8 mouse cellular contexts compared by ENCODE assay signal in the genomic region with DNA sequence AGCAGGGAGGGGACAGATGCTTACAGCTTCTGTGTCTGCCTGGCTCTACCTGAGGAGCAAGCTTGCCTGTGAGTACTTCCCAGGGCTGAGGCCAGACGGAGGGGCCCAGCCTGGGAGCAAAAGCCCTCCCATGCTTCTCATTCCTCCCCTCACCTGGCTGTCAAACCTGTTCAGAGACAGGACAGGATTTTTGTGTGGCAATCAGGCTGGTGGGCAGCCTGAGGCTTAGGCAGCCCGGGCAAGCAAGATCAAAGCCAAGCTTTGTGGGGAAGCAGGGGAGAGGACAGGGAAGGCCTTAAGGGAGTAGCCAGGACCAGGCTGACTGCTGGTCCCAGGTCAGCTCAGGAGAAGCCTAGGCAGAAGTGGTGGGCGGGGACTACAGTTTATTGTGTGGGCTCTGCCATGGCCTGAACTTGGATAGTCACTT. TPM values are rescaled to one million over a fixed set of nuclear protein-coding genes. Genes with fewer than 3 reads are reported as not detected.
DNase-seq lines count a peak whose midpoint lies in the region; ATAC-seq and TF ChIP-seq lines count a peak whose summit lies in the region.

No protein-coding gene starts in this region.

- H3K9me3 ChIP-seq in intestine, postnatal 0 days (ENCODE audit: control insufficient read depth) = no peaks in the 10 kb centered on the region

- 0 out of 2 replicates have a peak overlapping the region, but pooled peaks have one; percentile 9 for H3K4me3 ChIP-seq in left cerebral cortex, adult 2 months
- no peak overlapping the region for H3K4me3 ChIP-seq in embryonic fibroblast, embryonic 13.5 days (ENCODE audit: insufficient read depth, low read length)
- H3K4me3 ChIP-seq in intestine, postnatal 0 days (ENCODE audit: low read depth, low read length) = no peak overlapping the region
- no peak overlapping the region for H3K4me3 ChIP-seq in olfactory bulb, adult 2 months (ENCODE audit: insufficient read depth, low read depth, low read length)

- no peak for TF ChIP-seq CTCF in left cerebral cortex, adult 2 months (IDR thresholded peaks at IDR 0.05)
- no peak for TF ChIP-seq CTCF in embryonic fibroblast, embryonic 13.5 days (IDR thresholded peaks at IDR 0.05; ENCODE audit: borderline replicate concordance, insufficient read depth, low read length)
- TF ChIP-seq CTCF in intestine, postnatal 0 days (IDR thresholded peaks at IDR 0.05; ENCODE audit: low read depth) = no peak
- no peak for TF ChIP-seq CTCF in olfactory bulb, adult 2 months (IDR thresholded peaks at IDR 0.05; ENCODE audit: insufficient read depth, low read depth, low read length)

- H3K27me3 ChIP-seq in intestine, postnatal 0 days (replicated peaks; ENCODE audit: control insufficient read depth, insufficient read depth, low read length) = no peaks in the 10 kb centered on the region; the same call in 1 of the 2 replicates

- no peak for DNase-seq in left cerebral cortex, adult 2 months (ENCODE audit: extremely low spot score in 1 of 2, low spot score in 2 of 2)
- no peak for DNase-seq in left cerebral cortex, postnatal 14 days (ENCODE audit: low spot score in 2 of 2)
- DNase-seq in urinary bladder, postnatal 4 days (ENCODE audit: low spot score in 2 of 2) = no peak
- no peak for DNase-seq in adrenal gland, postnatal 14 days
- DNase-seq in frontal cortex, postnatal 10 days (ENCODE audit: low spot score in 2 of 2) = no peak

- peaks cover 18% of the 10 kb centered on the region for H3K4me1 ChIP-seq in embryonic fibroblast, embryonic 13.5 days (ENCODE audit: control insufficient read depth, insufficient read depth, low read length)
- no peaks in the 10 kb centered on the region for H3K4me1 ChIP-seq in intestine, postnatal 0 days (replicated peaks; ENCODE audit: control insufficient read depth, insufficient read depth, low read length)
- H3K4me1 ChIP-seq in olfactory bulb, adult 2 months (ENCODE audit: control insufficient read depth, insufficient read depth, low read length) = peaks cover 10% of the 10 kb centered on the region

- no peak for TF ChIP-seq POLR2A in embryonic fibroblast, embryonic 13.5 days (IDR thresholded peaks at IDR 0.05; ENCODE audit: low read depth, low read length)
- TF ChIP-seq POLR2A in olfactory bulb, adult 2 months (IDR thresholded peaks at IDR 0.05; ENCODE audit: insufficient read depth, low read depth, low read length) = no peak

- no peak for ATAC-seq in intestine, postnatal 0 days

- no peaks in the 10 kb centered on the region for H3K36me3 ChIP-seq in intestine, postnatal 0 days (ENCODE audit: control insufficient read depth, insufficient read depth)

- 43% methylated on average over 3 of the region's 3 CpGs for WGBS in intestine, postnatal 0 days
- 60% methylated on average over 3 of the region's 3 CpGs for WGBS in olfactory bulb, adult 2 months

- H3K4me2 ChIP-seq in intestine, postnatal 0 days (replicated peaks; ENCODE audit: low read depth) = no peak overlapping the region

- no peak overlapping the region for H3K9ac ChIP-seq in intestine, postnatal 0 days (ENCODE audit: low read depth, low read length)

- intact Hi-C loops in left cerebral cortex, adult 2 months (cut with DNase I) = no loop called here
- intact Hi-C loops in left cerebral cortex, postnatal 14 days (cut with DNase I) = no loop called here

- H3K27ac ChIP-seq in left cerebral cortex, adult 2 months = peak overlapping the region; percentile 88
- peak overlapping the region; percentile 89 for H3K27ac ChIP-seq in embryonic fibroblast, embryonic 13.5 days (ENCODE audit: insufficient read depth, low read length)
- 0 out of 2 replicates have a peak overlapping the region, but pooled peaks have one; percentile 17 for H3K27ac ChIP-seq in intestine, postnatal 0 days (ENCODE audit: low read depth, low read length)
- peak overlapping the region; percentile 66 for H3K27ac ChIP-seq in olfactory bulb, adult 2 months (ENCODE audit: insufficient read depth, low read depth, low read length)

RNA-seq across cellular contexts. Expression of gene Wnt2b, which starts 32.7 kb away (rescaled TPM):
- total RNA-seq in left cerebral cortex, adult 2 months (2021) = 1 to 10 TPM; 2.0 to 2.3 TPM
- 1 to 10 TPM; 2.5 to 3.4 TPM for total RNA-seq in left cerebral cortex, postnatal 14 days (2021)
- 2.5 and 3.6 TPM in 2 replicates for polyA plus RNA-seq in embryonic fibroblast, embryonic 13.5 days (2011; ENCODE audit: insufficient read length, low read depth, missing spikeins)
- polyA plus RNA-seq in intestine, postnatal 0 days (2015; fragmentation: Nextera tagmentation; extraction: Ambion mirVana) = 1.2 and 1.5 TPM in 2 replicates
- not detected in 2 replicates for polyA plus RNA-seq in olfactory bulb, adult 2 months (2012; ENCODE audit: insufficient read depth, insufficient read length, low replicate concordance, missing spikeins)
- 9.6 and 14.7 TPM in 2 replicates for total RNA-seq in adrenal gland, postnatal 14 days (2021)

RNA-seq across cellular contexts. Expression of gene Cttnbp2nl, which starts 58.5 kb away (rescaled TPM):
- 10 to 100 TPM; 23.8 to 27.9 TPM for total RNA-seq in left cerebral cortex, adult 2 months (2021)
- 10 to 100 TPM; 28.3 to 31.0 TPM for total RNA-seq in left cerebral cortex, postnatal 14 days (2021)
- 54.8 and 74.0 TPM in 2 replicates for polyA plus RNA-seq in embryonic fibroblast, embryonic 13.5 days (2011; ENCODE audit: insufficient read length, low read depth, missing spikeins)
- polyA plus RNA-seq in intestine, postnatal 0 days (2015; fragmentation: Nextera tagmentation; extraction: Ambion mirVana) = 9.8 and 10.6 TPM in 2 replicates
- not detected in 2 replicates for polyA plus RNA-seq in olfactory bulb, adult 2 months (2012; ENCODE audit: insufficient read depth, insufficient read length, low replicate concordance, missing spikeins)
- 22.9 and 27.3 TPM in 2 replicates for total RNA-seq in adrenal gland, postnatal 14 days (2021)

Comparison
In these comparisons a context has a peak if more than half of its experiments do, and no peak if none do; other contexts are left out.
1. H3K27ac ChIP-seq: peak in every context shown above with its lines; median percentile 89 in embryonic fibroblast, embryonic 13.5 days; 88 in left cerebral cortex, adult 2 months; 66 in olfactory bulb, adult 2 months; 17 in intestine, postnatal 0 days.